Mouse (Mus musculus): ENCODE data around the gene Zfp142.

The Zfp142 gene

GRCm38 (mm10) chr1:74587773-74588445 is at the start of gene Zfp142, which contains the start of gene Bcs1l:
Gene Zfp142, minus strand, starts transcription at chr1:74588246.
Gene Bcs1l, plus strand, starts transcription at chr1:74588289.
- in situ Hi-C loops (cut with MseI, MboI) = no loop called here

GRCm38 (mm10) chr1:74632734-74633133 is 44.7 kb upstream of the Zfp142 start:
- in situ Hi-C loops (cut with MseI, MboI) = no loop called here

DNA sequence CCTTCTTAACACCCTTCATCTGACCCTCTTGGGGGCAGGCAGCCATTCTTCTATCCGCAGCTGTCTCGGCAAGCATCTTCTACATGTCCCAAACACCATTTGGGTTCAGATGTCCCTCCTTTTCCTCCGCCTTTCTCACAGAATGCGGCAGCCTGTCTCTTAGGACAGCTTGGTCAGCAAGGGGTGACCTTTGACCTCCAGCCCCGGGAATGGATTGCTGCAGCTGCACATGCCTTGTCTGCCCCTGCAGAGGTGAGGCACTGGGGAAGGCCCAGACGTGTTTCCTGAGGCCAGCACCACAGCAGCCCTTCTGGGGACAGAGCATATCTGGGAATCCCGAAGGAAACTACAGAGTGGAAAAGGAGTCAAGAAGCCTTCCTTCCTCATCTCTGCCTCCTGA is 40.0 kb upstream of the Zfp142 start:
- in situ Hi-C loops (cut with MseI, MboI) = no loop called here

- in situ Hi-C loops (cut with MseI, MboI) = no loop called here
Measured at GRCm38 (mm10) chr1:74626076-74626475, 38.0 kb upstream of the Zfp142 start.

- in situ Hi-C loops (cut with MseI, MboI) = no loop called here
Measured at GRCm38 (mm10) chr1:74624183-74624582, 36.1 kb upstream of the Zfp142 start.

DNA sequence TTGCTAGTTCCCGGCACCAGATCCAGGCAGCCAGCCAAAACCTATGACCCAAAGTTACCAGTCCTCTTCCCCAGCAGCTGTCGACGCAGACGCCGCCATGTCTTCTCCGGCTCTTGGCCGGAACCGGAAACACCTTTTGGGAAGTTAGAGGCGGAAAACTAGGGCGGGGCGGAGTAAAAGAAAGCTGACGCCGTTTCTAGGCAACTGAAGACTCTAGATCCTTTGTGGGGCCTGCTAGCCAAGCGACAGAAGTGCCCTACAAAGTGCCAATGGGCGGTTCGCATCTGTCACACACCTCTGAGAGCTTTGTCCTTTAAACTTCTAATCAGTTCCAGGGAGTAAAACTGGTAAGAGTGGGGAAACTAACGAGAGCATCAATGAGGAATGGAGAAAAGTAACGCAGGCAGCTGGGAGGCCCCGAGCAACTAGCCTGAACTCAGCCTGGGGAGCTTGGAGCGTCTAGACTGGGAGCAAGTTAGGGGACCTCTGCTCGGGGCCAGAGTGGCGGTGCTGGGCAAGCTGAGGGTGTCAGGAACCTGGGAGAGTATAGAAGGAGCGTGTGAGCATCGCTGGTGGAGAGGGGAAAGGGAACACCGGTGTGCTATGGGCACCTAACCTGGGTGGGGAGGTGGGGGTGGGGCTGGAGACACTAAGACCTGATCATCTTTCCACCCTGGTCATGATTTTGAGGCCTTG is 13.4 kb upstream of the Zfp142 start, which contains the start of the genes Rnf25 and Stk36:
Rnf25 (minus strand) TSS at position 131 of the 696 bp plus-strand sequence.
Stk36 (plus strand) TSS at position 179 of the 696 bp plus-strand sequence.
- in situ Hi-C loops (cut with MseI, MboI) = no loop called here

DNA sequence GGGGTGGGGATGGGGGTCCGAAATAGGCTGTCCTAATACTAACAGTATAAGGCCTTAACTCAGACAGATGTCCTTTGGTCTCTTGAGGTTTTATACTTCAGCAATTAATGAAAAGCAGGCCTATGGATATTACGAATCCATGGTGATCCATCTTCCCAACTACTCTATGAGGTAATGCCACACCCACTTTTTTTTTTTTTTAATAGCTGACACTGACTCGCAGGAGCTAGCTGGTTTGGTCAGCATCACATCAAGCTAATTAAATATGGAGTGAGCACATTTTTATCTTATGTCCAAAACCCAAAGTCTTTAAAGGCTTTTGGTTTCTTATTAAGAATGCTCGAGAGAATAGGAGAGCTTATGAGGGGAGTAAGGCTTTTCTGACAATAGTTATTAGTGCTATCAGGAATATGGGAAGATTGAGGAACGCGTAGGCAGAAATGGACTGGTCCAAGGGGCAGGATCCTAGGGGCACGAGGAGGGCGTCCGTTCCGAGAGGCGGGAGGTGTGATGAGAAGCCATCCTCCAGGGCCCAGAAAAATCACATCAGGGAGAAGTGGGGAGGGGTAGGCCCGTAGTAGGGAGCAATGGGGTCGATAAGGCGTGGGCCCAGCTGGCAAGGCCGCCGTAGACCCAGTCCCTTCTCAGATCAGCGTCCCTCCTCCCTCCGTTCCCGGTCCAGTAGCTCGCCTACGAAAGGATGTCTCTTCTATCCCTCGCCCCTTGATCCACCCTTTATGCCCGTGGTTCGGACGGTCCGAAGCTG is 12.6 kb upstream of the Zfp142 start:
- in situ Hi-C loops (cut with MseI, MboI) = no loop called here

DNA sequence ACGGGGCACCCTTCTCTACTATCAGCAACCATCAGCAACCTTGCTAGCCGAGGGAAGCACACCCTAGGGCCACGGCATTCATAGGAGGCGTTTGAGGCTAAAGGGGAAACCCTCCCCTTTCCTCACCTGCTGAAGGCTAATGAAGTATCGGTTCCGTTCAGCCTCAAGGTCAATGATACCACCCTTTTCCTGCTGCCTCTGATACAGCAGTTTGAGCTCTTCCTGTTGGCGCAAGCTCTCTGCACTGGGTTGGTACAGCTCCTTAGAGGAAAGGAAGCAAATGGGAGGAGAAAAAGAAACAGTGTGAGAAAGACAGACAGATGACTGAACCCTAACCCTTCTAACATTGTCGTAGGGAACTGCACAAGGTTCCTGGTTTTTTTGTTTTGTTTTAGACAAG is 6.4 kb upstream of the Zfp142 start:
- in situ Hi-C loops (cut with MseI, MboI) = no loop called here

GRCm38 (mm10) chr1:74587233-74587772 is 743 bp downstream of the Zfp142 start:
- in situ Hi-C loops (cut with MseI, MboI) = no loop called here

DNA sequence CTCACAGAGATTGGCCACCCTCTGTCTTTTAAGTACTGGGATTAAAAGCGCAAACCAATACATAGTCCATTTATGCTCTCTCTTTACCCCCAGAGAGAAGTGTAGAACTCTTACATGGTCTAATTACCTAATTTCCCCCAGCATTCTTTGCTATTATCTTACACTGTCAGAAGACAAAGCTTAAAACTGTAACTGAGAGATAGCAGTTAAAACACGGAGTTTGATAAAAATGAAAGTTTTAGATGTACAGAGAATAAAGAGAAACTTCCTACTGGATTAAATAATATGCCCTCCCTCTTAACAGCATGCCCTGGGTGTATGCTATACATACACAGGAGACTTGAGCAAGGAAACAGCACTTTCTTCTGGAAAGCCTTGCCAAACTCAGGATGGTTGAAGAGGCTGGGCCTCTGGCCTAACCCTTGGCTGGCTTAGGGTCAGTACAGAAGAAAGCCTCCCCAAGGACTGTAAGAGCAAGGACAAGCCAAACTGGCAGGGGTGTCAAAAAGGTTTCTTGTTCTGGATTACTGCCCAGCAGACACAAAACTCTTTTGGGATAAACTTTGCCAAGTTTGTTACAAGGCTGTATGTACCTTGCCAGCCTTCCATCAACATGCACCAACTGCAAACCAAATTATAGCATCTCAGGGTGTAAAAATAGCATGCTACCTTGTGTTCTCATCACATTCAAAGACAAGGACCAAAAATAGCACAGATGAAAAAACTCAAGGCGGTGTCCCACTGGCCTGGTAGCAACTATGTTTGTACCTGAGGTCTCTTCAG is 3.2 kb downstream of the Zfp142 start:
- in situ Hi-C loops (cut with MseI, MboI) = no loop called here

DNA sequence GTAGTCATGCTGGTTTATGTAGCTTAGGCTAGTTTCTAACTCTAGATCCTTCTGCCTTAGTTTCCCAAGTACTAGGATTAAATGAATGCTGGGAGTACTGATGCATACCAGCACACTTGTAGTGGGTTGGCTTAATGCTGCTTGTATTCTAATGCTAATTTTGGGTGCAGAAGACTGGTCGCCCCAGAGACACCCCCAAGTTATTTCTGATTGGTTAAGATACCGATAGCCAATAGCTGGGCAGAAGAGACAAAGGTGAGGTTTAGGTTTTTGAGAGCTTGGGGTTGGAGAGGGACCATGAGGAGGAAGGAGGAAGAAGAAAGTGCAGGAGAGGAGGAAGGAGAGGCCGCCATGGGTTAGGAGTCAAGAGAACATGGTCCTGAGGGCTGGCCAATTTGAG is 5.4 kb downstream of the Zfp142 start:
- in situ Hi-C loops (cut with MseI, MboI) = no loop called here

- in situ Hi-C loops (cut with MseI, MboI) = no loop called here
Measured at GRCm38 (mm10) chr1:74569739-74570719, 18.0 kb downstream of the Zfp142 start.

DNA sequence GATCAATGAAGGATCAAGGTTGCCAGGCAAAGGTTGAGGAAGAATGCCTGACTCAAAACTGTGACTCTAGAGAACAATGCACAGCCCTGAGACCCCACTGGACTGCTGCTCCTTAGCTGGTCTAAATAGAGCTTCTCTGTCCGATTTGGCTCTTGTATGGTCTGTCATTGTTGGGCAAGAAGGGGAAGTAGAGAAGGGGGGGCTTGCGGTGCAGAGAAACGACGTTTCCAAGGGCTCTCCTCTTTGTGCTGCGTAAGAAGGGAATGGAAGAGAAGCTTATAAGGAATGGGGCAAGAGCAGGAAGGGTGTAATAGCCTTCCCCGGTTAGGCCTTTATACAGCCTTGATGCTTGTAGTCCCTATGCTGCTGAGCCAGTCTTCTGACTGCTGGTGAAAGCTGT is 22.2 kb downstream of the Zfp142 start:
- in situ Hi-C loops (cut with MseI, MboI) = no loop called here

- in situ Hi-C loops (cut with MseI, MboI) = no loop called here
Measured at GRCm38 (mm10) chr1:74559061-74559460, 29.0 kb downstream of the Zfp142 start.

DNA sequence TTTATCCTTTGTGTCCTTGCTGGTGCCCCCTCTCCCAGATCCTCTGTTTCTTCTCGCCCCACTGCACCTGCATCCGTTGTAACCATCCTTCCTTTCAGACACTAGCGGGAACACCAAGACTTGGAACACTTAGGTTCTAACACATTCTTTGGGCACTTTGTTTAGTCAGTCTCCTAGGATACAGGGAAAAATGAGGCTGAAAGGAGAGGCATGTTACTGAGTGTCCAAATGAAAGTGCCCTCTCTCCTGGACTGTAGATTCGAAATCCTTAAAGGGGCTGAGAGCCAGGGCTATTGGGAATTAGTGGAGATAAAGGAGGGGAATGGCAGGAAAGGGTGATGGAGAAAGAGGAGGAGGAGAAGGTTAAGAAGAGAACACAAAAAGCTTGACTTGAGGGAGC is 43.9 kb downstream of the Zfp142 start, which contains the start of gene Usp37:
Usp37 (minus strand) TSS at position 101 of the 400 bp plus-strand sequence.
- in situ Hi-C loops (cut with MseI, MboI) = no loop called here

GRCm38 (mm10) chr1:74542451-74542961 is 45.5 kb downstream of the Zfp142 start, which contains the start of gene Plcd4:
Gene Plcd4, plus strand, starts transcription at chr1:74542888.
- in situ Hi-C loops (cut with MseI, MboI) = no loop called here

DNA sequence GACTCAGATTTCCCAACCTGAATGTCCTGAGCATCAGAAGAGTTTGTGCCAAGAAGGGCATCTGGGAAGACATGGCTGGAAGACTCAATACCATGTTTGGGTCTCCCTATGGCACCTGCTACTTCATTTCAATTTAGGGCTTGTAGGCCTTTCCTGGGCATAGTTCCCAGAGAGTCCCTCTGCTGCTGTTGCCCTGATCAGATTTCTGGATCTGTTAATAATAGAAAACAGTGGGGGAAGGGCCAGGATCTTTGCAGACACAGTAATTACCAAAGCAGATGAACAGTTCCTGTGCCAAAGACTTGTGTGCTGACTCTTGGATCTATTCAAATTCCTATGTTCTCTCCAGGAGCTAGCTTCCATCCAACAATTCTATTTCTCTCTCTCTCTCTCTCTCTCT is 49.4 kb downstream of the Zfp142 start:
- in situ Hi-C loops (cut with MseI, MboI) = no loop called here

GRCm38 (mm10) chr1:74528589-74528988 is 59.5 kb downstream of the Zfp142 start:
- in situ Hi-C loops (cut with MseI, MboI) = no loop called here

- in situ Hi-C loops (cut with MseI, MboI) = no loop called here
Measured at GRCm38 (mm10) chr1:74524746-74525145, 63.3 kb downstream of the Zfp142 start.

DNA sequence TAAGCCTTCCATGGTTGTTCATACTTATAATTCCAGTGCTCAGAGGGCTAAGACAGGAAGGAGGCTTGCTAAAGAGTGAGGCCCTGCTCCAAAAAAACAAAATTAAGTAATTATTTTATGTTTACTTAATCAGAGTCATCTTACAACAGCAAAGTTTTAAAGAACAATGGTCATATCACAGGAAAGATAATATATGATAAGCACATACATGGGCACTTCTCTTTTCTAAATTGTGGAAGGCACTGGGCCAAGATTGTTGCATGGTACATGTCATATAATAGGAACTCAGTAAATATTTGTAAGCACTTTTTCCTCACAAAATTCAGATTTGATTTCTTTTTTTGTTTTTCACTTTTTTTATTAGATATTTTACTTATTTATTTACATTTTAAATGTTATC is 68.2 kb downstream of the Zfp142 start:
- in situ Hi-C loops (cut with MseI, MboI) = no loop called here
